Mouse (Mus musculus): ENCODE measurements at regions not wholly inside any gene's neighbourhood (a gene's known extent, or its start where the extent isn't known, plus 50 kb on each side); places are given as distances from the start of the nearest gene placed in this dataset.

- DNase-seq, result no peak
These were observed 820.7 kb upstream of the Adgrl2 start for GRCm38 (mm10) chr3:149811036-149811435.

GRCm38 (mm10) chr3:149805345-149805744, 815.0 kb upstream of the Adgrl2 start:
- no peak for DNase-seq

DNA sequence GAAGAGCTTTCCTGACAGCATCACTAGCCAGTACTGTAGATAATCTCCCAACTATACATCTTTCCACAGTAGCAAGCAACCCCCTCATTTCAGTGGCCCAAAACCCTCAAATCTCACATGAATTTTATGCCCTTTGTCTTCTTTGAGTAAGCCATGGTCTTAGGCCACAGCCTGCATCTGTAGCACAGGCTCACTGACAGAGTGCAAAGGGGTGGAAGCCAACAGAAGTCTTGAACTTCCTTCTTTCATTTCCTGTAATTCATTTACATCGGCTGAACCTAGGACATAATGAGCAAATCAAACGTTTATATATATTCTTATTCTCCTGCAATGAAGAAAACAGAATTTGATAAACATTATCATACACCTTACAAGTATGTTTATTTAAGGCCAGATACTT, 805.8 kb upstream of the Adgrl2 start:
- no peak for DNase-seq

- DNase-seq, result no peak
These were observed 801.2 kb upstream of the Adgrl2 start for GRCm38 (mm10) chr3:149791593-149791992.

- no peak for DNase-seq
These were observed 795.7 kb upstream of the Adgrl2 start for GRCm38 (mm10) chr3:149786096-149786495.

GRCm38 (mm10) chr3:149783903-149784608, 793.7 kb upstream of the Adgrl2 start:
- DNase-seq, result no peak

DNA sequence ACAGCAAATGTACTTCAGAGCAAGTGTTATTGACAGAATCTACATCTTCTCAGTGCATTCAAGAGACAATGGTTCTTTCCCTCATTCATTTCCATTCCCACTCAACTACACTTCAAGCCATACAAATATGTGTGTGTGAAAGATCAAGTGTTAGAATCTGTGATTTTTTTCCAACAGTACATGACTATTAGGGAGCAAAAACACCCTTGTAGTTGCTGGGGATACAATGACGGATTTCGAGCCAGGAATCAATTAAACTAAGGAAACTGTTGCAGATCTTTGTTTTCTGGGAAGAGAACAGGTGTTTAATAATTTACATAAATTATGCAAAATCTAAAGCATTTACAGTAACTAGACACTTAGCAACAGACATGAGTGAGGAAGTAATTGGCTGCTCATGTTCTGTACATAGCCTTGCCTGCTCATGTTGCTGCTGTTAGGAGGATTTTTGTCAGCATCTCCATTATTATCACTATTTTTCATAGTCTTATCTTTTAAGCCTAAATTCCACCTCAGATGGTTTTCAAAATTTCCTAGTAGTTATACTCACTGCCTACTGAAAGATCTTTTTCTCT, 777.6 kb upstream of the Adgrl2 start:
- DNase-seq, result no peak

GRCm38 (mm10) chr3:149761245-149761644, 770.9 kb upstream of the Adgrl2 start:
- DNase-seq, result no peak

- no peak for DNase-seq
These were observed 767.7 kb upstream of the Adgrl2 start for GRCm38 (mm10) chr3:149757910-149758592.

DNA sequence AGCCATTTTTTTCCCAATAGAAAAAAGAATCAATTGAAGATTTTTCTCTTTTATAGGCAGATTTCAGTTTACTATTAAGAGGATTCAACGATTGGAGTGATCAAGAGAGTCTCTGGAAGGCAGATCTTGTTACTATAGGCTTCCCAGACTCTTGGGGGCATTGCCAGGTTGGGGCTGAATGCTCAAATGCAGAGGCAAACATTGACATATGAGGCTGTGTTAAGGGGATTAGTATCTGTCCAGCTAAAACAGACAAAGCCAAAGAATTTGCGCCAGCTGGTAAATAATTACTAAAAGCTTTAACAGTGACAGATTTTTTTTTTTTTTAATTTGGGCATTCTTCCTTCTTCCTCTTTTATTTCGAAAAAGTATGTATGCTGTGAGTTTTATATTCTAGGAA, 745.7 kb upstream of the Adgrl2 start:
- DNase-seq, result no peak

GRCm38 (mm10) chr3:149726212-149726611, 735.9 kb upstream of the Adgrl2 start:
- DNase-seq, result no peak

DNA sequence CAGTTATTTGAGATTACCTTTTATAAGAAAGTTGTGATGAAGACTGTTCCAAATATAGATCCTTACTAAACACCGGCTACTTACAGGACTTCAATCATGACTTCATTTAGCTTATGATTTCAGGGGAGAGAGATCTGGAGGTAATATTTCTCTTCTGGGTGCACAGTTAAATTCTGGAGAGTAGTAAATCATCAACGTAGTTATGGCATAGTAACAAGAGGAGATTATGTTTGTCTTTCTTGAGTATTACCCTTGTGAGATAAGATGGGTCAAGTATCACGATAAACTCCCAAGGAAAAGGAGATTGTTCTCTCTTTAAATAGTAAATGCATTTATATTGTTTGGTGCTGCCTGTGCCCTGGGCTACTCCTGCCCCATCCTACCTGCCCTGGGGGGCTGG, 734.5 kb upstream of the Adgrl2 start:
- DNase-seq, result no peak

GRCm38 (mm10) chr3:149721832-149722231, 731.5 kb upstream of the Adgrl2 start:
- no peak for DNase-seq

- no peak for DNase-seq
These were observed 730.0 kb upstream of the Adgrl2 start for GRCm38 (mm10) chr3:149720306-149720705.

GRCm38 (mm10) chr3:149705724-149706123, 715.4 kb upstream of the Adgrl2 start:
- DNase-seq, result no peak

GRCm38 (mm10) chr3:149705322-149705721, 715.0 kb upstream of the Adgrl2 start:
- no peak for DNase-seq

DNA sequence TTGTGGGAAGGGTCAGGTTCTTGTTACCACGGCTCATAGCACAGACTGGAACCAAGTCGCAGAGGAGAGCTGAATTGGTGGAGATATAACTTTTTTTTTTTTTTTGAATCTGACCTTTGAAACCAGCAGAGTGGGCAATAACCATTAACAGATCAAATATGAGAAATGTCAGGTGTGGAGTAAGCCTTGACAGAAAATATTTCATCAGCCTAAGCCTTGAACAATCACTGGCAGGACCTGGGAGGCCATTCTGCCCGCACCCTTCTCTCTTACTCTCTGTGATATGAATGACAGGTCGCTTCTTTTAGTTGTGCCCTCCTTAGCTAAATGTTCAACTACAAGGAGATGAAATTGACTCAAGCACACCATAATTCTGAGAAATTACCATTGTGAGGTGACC, 714.1 kb upstream of the Adgrl2 start:
- no peak for DNase-seq

DNA sequence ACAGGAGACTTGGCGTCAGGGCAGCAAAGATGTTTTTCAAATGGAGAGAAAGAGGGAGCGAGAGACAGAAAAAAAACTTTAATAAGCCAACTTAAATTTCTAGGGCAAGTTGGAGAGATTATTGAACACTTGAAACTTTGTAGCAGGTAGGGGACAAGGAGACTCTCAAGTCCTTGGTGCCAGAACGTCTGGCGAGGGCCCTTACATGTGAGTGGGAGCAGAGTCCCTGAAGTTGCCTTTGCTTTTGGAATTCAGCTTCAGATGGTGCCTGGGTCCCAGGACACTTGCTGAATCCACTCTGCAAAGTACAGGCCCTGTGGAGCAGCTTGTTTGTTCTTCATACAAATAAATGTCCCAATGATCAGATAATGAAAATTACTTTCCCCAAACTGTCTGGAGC, 693.2 kb upstream of the Adgrl2 start:
- DNase-seq, result no peak

DNA sequence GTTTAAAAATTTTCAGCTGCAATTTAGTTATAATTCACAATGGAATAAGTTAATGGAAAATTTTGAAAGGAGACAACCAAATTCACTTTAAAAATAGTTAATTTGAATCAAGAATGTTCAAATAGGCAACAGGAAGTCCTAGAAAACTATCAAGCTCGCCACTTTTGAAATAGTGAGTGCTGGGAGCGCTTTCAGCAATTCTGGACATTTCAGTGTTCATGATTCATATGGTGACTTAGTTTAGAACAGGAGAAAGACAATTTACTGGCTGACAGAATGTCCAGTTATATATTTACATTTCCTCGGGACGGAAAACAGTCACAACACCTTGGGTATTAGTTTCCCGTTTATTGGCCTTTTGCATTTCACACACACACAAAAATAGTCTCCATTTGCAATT, 691.9 kb upstream of the Adgrl2 start:
- no peak for DNase-seq

DNA sequence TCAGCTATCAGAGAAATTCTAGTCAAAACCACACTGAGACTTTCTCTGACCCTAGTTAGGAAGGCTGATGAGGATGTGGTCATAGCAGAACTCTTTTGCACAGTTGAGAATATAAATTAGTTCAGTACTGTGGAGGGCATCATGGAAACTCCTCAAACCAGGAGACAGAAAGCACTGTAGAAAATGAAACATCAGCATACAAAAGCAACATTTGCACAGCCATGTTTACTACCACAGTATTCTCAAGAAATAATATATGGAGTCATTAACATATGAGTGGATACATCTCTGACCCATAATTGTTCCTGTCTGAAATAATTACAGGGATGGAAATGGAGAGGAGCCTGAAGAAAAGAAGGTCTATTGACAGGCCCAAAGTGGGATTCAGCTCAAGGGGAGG, 683.6 kb upstream of the Adgrl2 start:
- DNase-seq, result no peak

DNA sequence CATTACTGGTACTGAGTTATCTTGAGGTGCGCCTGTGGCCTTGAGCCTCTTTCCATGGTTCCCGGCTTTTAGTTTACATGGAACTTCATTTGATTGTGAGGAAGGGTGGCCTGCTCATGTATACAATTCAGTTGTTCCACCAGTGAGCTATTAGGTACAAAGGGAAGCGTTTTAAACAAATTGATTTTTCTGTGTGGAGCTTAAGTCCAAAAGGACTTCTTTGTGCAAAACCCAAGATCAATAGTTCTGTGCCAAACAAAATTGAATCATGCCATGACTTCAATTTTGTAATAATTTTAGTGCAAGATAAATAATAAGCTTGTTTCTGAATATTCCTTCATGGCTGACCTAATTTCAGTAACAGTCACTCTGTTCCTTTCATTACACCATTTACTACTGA, 674.3 kb upstream of the Adgrl2 start:
- DNase-seq, result no peak

DNA sequence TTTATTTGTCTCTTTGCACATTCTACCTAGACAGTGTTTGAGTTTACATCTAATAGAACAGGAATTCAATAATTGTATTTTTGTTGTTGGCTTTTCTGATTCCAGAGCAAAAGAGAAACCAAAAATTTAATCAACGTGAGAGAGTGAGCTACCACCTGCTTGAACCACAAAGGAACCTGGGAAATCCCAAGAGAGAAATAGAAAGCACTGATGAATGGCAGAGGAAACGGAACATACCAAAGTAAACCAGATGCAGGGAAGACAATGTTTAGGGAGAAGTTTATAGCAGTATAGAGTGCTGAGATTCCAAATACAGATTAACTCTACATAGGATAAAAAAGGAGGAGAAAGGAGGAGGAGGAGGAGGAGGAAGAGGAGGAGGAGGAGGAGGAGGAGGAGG, 648.0 kb upstream of the Adgrl2 start:
- DNase-seq, result no peak

DNA sequence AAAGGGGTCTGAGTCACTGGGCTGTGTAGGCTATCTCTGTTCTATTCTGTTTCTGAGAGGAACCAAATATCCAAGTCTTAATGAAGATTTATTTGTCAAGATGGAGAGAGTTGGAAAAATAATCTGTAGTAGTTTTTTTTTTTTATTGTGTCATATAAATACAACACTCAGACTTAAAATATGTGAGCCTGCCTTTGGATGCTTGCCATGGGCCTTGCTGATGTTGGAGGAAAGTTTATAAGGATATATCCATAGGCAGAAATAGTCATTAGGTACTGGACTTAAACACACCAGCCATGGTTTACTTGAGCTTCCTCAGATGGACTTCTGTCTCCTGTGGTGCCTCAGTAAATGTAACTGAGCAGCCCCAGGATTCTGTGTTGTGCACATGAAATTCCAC, 635.8 kb upstream of the Adgrl2 start:
- no peak for DNase-seq

DNA sequence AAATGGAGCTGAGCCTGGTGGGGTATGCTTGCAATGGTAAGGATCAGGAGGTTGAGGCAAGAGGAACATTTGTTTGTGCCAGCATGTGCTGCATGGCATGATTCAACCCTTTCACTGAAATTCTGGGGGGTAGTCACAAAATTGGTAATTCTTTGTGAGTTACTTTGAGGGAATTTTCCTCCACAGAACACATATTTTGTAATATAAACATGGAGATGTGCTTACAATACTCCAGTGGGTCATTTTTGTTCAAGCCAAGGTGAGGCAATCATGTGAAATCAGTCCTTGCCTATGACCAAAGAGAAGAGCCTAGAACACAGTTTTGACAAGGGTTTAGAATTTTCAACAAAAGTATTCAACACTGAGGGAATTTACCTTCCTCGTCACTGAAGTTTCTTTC, 635.1 kb upstream of the Adgrl2 start:
- no peak for DNase-seq
